Mouse (Mus musculus) liver, embryonic 14.5 days (tissue): ENCODE measurements around the gene Khk. TPM values are rescaled to one million over a fixed set of nuclear protein-coding genes. Genes with fewer than 3 reads are reported as not detected.

Experiments used
- ATAC-seq: fragments of 200-750 bp; cut with Nextera tagmentation; 2 replicates; pipeline ENCODE4 v1.8.0; 2017; ENCODE audit warnings: moderate number of reproducible peaks, mild to moderate bottlenecking, moderate library complexity; ENCODE audit not compliant: insufficient read depth
- DNase-seq, 3 experiments: peaks; one replicate each; pipeline ENCODE4 v3.0.0-alpha.2; 2012 to 2013; ENCODE audit warnings: low read depth in 3 of 3, low spot score in 3 of 3
- H3K27ac ChIP-seq: fragments of 300-500 bp; sonication (generic); 2 replicates; pipeline ENCODE4 v1.5.1; 2014; ENCODE audit warnings: moderate library complexity, mild to moderate bottlenecking, control low read depth, inconsistent platforms
- H3K27me3 ChIP-seq: fragments of 300-500 bp; sonication (generic); 2 replicates; pipeline ENCODE4 v1.6.1; 2014; ENCODE audit warnings: mild to moderate bottlenecking, low read length, moderate library complexity; ENCODE audit not compliant: control insufficient read depth, insufficient read depth
- H3K36me3 ChIP-seq: fragments of 300-500 bp; sonication (generic); replicated peaks from 2 replicates; pipeline ENCODE4 v1.6.1; 2014; ENCODE audit warnings: low read depth; ENCODE audit not compliant: control insufficient read depth, insufficient read depth
- H3K4me1 ChIP-seq, 2 experiments: fragments of 200-500 bp in 1 of 2; fragments of 300-500 bp in 1 of 2; sonication (generic) in 1 of 2; replicated peaks; 2 replicates each; pipeline ENCODE4 v1.6.1; 2012 to 2014; ENCODE audit warnings: antibody characterized with exemption in 1 of 2, inconsistent platforms in 1 of 2, low read length in 1 of 2; ENCODE audit not compliant: control insufficient read depth in 2 of 2, insufficient read depth in 2 of 2
- H3K4me2 ChIP-seq: fragments of 300-500 bp; sonication (generic); 2 replicates; pipeline ENCODE4 v1.6.1; 2014; ENCODE audit warnings: low read depth, mild to moderate bottlenecking, control low read depth, moderate library complexity
- H3K4me3 ChIP-seq, 2 experiments: fragments of 200-500 bp in 1 of 2; fragments of 300-500 bp in 1 of 2; sonication (generic) in 1 of 2; 2 replicates each; pipeline ENCODE4 v1.5.1; 2012 to 2014; ENCODE audit warnings: low read depth in 2 of 2, low read length in 2 of 2, mild to moderate bottlenecking in 2 of 2, control low read depth in 1 of 2, inconsistent platforms in 1 of 2, moderate library complexity in 1 of 2; ENCODE audit not compliant: insufficient read depth in 1 of 2
- H3K9ac ChIP-seq: fragments of 300-500 bp; sonication (generic); replicated peaks from 2 replicates; pipeline ENCODE4 v1.6.1; 2014; ENCODE audit warnings: mild to moderate bottlenecking, control low read depth, moderate library complexity
- H3K9me3 ChIP-seq: fragments of 300-500 bp; sonication (generic); 2 replicates; pipeline ENCODE4 v1.6.1; 2016; ENCODE audit warnings: low read length, mixed read lengths; ENCODE audit not compliant: control insufficient read depth
- CTCF ChIP-seq: IDR thresholded peaks from 2 replicates; pipeline ENCODE4 v1.5.1; 2016; ENCODE audit warnings: antibody characterized with exemption, low read depth, control low read depth
- EP300 ChIP-seq: IDR thresholded peaks from 2 replicates; pipeline ENCODE4 v1.6.1; 2016; ENCODE audit warnings: antibody characterized with exemption, low read depth
- WGBS: fragments of 180-500 bp; shearing (Covaris S2); extraction: QIAGEN DNeasy Blood & Tissue Kit; methylation state at CpG from one replicate; pipeline ENCODE4 v1.1.7; 2014; ENCODE audit not compliant: insufficient replicate concordance; 5-methylcytosine and 5-hydroxymethylcytosine counted together
- polyA plus RNA-seq, 2 experiments: library from polyadenylated mRNA; depleted of rRNA in 1 of 2; stranded (reverse) in 1 of 2; unstranded in 1 of 2; fragments of >200 nt; fragmentation: Nextera tagmentation in 1 of 2; extraction: Ambion mirVana in 1 of 2; gene quantifications; 2 replicates each; pipeline versions ENCODE4 v1.2.1 to v1.2.3; 2012 to 2014

Khk gene
- polyA plus RNA-seq, 2 experiments: 30.3 to 38.8 TPM

DNA sequence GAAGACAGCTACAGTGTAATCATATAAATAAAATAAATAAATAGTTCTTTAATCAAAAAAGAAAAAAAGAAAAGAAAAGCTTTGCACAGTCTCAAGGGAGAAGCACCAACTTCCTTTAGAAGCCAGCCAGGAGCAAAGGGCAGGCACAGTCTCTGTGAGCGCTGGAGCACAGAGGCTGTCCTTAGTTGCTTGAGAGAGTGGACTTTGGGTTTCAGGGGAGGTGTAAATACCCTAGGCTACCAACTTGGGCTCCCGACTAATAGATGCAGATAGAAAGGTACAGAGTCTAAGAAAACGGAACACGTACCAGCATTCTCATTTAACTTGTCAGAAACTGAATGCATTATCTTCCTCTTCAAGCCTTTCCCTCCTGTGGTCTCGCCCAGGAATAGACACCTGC, 27.4 kb downstream of the Khk start:
- H3K27me3 ChIP-seq: peaks cover 5% of the 10 kb centered on the region; the same call in 1 of the 2 replicates
- TF ChIP-seq EP300 (no peak), CTCF (no peak)
- H3K4me2 ChIP-seq: no peak overlapping the region
- peaks cover 5 to 12% of the 10 kb centered on the region in 2 experiments for H3K4me1 ChIP-seq
- H3K4me3 ChIP-seq: no peak overlapping the region
- H3K9ac ChIP-seq: no peak overlapping the region
- H3K9me3 ChIP-seq: no peaks in the 10 kb centered on the region
- DNase-seq (no peak), ATAC-seq (no peak)
- WGBS: 56% methylated on average over 5 of the region's 5 CpGs
- H3K27ac ChIP-seq: no peak overlapping the region
- H3K36me3 ChIP-seq: no peaks in the 10 kb centered on the region; the same call in 1 of the 2 replicates

GRCm38 (mm10) chr5:30949654-30950326, 28.6 kb downstream of the Khk start:
- H3K4me1 ChIP-seq: peaks cover 5 to 12% of the 10 kb centered on the region in 2 experiments
- peaks cover 5% of the 10 kb centered on the region; the same call in 1 of the 2 replicates for H3K27me3 ChIP-seq
- H3K9ac ChIP-seq: peak overlapping the region; percentile 83
- WGBS: under 1% methylated on average over 31 of the region's 31 CpGs
- TF ChIP-seq CTCF: peak; percentile 46
- TF ChIP-seq EP300: no peak
- no peak overlapping the region for H3K27ac ChIP-seq
- peak; percentile 74 to 76 (median 75) for DNase-seq
- no peaks in the 10 kb centered on the region for H3K9me3 ChIP-seq
- H3K4me2 ChIP-seq: peak overlapping the region; percentile 94
- ATAC-seq: peak; percentile 88
- H3K36me3 ChIP-seq: peaks cover 7% of the 10 kb centered on the region
- peak overlapping the region; percentile 87 to 92 for H3K4me3 ChIP-seq

DNA sequence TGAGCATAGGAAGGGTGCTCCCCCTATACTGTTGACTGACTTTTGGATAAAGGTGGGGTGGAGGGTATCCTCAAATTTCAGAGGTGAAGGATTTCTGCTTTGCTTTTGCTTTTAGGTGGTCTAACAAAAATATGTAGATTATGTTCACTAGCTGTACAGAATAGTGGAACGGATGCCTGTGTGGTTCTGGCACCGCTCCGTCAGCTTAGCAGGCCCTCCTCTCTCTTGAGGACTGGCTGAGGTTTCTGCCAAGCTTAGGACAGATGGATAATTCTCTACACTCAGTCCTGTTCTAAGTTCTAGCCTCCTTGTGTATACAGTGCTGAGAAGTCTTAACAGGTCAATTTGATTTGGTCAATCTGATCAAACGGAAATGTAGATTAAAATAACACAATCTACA, 29.2 kb downstream of the Khk start:
- TF ChIP-seq EP300 (no peak), CTCF (no peak)
- 61% methylated on average over 4 of the region's 4 CpGs for WGBS
- H3K4me1 ChIP-seq: peaks cover 5 to 12% of the 10 kb centered on the region in 2 experiments
- H3K4me2 ChIP-seq: peak overlapping the region; percentile 94
- ATAC-seq (peak; percentile 14; the same call in 1 of the 2 replicates), DNase-seq (no peak)
- H3K9me3 ChIP-seq: no peaks in the 10 kb centered on the region
- no peak overlapping the region for H3K27ac ChIP-seq
- H3K36me3 ChIP-seq: peaks cover 12% of the 10 kb centered on the region
- H3K9ac ChIP-seq: peak overlapping the region; percentile 83
- no peaks in the 10 kb centered on the region for H3K27me3 ChIP-seq
- H3K4me3 ChIP-seq: peak overlapping the region; percentile 87 to 92

GRCm38 (mm10) chr5:30950922-30951321, 29.7 kb downstream of the Khk start:
- H3K27me3 ChIP-seq: no peaks in the 10 kb centered on the region
- peaks cover 14% of the 10 kb centered on the region for H3K36me3 ChIP-seq
- no peak for TF ChIP-seq CTCF
- no peak for TF ChIP-seq EP300
- H3K4me3 ChIP-seq: peak overlapping the region in 1 of 2 experiments; percentile 87; a peak in 2 of 4 replicates
- no peak overlapping the region for H3K27ac ChIP-seq
- peak overlapping the region; percentile 94 for H3K4me2 ChIP-seq
- H3K4me1 ChIP-seq: peaks cover 5 to 12% of the 10 kb centered on the region in 2 experiments
- no peak overlapping the region; the same call in 1 of the 2 replicates for H3K9ac ChIP-seq
- DNase-seq: no peak
- WGBS: 86% methylated on average over 2 of the region's 2 CpGs
- no peaks in the 10 kb centered on the region for H3K9me3 ChIP-seq
- no peak for ATAC-seq

DNA sequence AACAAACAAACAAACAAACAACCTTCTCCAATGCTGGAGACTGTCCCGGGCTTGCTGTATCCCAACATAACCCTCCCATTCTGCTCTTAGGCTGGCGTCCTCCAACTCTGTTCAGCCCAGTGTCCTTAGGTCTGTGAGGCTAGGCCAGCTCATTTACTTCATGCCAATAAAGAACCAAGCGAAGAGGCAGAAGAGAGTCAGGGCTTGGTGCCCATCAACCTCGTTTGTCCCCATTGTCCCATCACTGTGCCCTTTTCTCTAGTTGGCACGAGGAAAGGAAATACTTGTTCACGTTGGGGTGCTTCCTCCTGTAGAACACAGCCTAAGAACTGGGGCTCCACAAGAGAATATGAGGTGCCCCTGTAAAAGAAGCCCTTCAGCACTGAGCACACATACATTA, 30.5 kb downstream of the Khk start:
- Histone ChIP-seq H3K9ac (no peak overlapping the region), H3K9me3 (no peaks in the 10 kb centered on the region), H3K27ac (no peak overlapping the region), H3K27me3 (no peaks in the 10 kb centered on the region), H3K36me3 (peaks cover 14% of the 10 kb centered on the region), H3K4me3 (no peak overlapping the region), H3K4me2 (no peak overlapping the region), H3K4me1 (peaks cover 5 to 12% of the 10 kb centered on the region in 2 experiments)
- ATAC-seq (no peak), DNase-seq (no peak)
- WGBS: 67% methylated on average over 6 of the region's 6 CpGs
- TF ChIP-seq EP300 (no peak), CTCF (no peak)
